In the genomic region with DNA sequence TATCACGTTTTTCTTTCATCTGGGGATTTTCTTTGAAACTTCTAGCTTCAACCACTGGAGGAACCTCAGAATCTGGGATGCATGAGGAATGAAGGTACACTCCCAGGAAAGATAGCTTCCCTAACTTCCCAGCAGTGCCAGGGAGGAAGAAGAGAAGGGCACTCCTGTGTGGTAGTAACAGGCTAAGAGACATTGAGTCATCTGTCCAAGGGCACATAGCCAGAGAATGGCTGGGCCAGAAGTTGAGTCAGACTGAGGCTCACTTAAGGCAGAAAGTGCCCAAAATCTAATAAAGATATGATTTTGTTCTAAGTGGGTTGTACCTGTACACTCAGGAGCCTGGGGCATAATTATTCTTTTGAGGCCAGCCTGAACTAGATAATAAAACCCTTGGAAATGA, we compare ENCODE assay signal across 14 mouse cellular contexts. TPM values are rescaled to one million over a fixed set of nuclear protein-coding genes. Genes with fewer than 3 reads are reported as not detected.
DNase-seq lines count a peak whose midpoint lies in the region.
"Had no signal": no experiment of that assay in that cellular context is flagged by ENCODE, and none has a peak within 500 bp of the region (broad histone marks: within the 10 kb centered on the region; RNA-seq: fewer than 3 reads in every experiment).

No protein-coding gene starts in this region.

- DNase-seq in 3T3-L1 (ENCODE audit: low read depth, low spot score), result peak; percentile 86
- DNase-seq in Muller cell, postnatal 12 days (ENCODE audit: inconsistent ontology term), result peak; percentile 30
- peak; percentile 55 for DNase-seq in adrenal gland, adult 8-10 months
- peak; percentile 73 to 78 for DNase-seq in adrenal gland, postnatal 36 days
- no peak for DNase-seq in ovary, postnatal 36 days (ENCODE audit: low spot score)
- no peak for DNase-seq in ovary, postnatal 14 days (ENCODE audit: low spot score)
- DNase-seq in layer of hippocampus, adult 18-20 months (ENCODE audit: low spot score in 2 of 2), result no peak
- DNase-seq: cerebellum, postnatal 10 days; embryo, embryonic 11 days; heart, adult 11 months; kidney, adult 11 months had no signal

RNA-seq across cellular contexts. Expression of gene Tmprss2, which starts 41.6 kb away (rescaled TPM):
- total RNA-seq in adrenal gland, adult 8-10 months (2022), result under 1 TPM in 2 of 4 experiments, not detected in 2; 0.07 to 0.09 TPM
- total RNA-seq in adrenal gland, postnatal 36 days (2021), result not detected
- not detected for total RNA-seq in layer of hippocampus, adult 18-20 months (2021)
- total RNA-seq: gastrocnemius, postnatal 36 days; heart, postnatal 36 days; hindbrain, postnatal 0 days had no signal

RNA-seq across cellular contexts. Expression of gene Fam3b, which starts 54.8 kb away (rescaled TPM):
- total RNA-seq in adrenal gland, adult 8-10 months (2022), result not detected
- total RNA-seq in adrenal gland, postnatal 36 days (2021), result not detected
- not detected for total RNA-seq in layer of hippocampus, adult 18-20 months (2021)
- total RNA-seq: gastrocnemius, postnatal 36 days; heart, postnatal 36 days; hindbrain, postnatal 0 days had no signal

Comparison
In these comparisons a context has a peak if more than half of its experiments do, and no peak if none do; other contexts are left out.
1. DNase-seq: peak in 3T3-L1 (single experiment), Muller cell, postnatal 12 days (single experiment), adrenal gland, adult 8-10 months (single experiment) and adrenal gland, postnatal 36 days (2 of 2); none in ovary, postnatal 36 days (single experiment), ovary, postnatal 14 days (single experiment) and layer of hippocampus, adult 18-20 months (0 of 2).